Mouse (Mus musculus): ENCODE measurements at regions not wholly inside any gene's neighbourhood (a gene's known extent, or its start where the extent isn't known, plus 50 kb on each side); places are given as distances from the start of the nearest gene placed in this dataset.

DNA sequence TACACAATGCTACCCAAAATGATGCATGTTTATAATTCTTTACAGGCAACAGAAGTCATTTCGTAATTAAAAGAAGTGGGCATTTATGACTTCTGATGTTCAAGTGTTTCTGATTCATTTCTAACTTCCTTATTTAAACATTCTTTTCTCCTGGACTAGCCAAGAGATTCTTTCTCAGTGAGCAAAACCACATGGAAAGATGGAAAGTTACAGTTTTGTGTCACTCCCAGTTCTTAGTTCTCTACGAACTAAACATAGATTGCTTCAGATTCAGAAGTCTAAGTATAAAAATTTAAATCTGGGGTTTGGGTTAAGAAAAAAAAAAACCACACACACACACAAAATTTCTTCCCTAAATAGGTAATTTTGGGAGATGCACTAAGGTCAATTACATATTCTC, 288.0 kb upstream of the Paip1 start:
- no peak for DNase-seq (ENCODE audit: low spot score)

DNA sequence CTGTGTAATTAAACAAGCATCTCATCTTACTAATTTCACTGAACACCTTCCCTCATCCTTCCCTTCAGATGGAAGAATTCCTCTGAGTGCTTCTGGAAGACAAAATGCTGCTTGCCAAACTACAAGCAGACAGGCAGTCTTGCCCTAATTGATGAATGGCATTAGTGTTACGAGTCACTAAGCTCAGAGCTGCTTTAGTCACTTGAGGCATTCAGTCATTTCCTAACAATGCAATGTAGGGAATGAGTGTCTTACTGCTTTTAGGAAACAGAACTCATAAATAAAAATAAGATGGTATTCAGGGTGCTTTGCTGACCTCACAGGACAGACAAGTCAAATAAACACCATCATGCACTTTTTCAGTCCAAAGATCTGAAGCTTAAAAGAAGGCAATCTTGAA, 285.1 kb upstream of the Paip1 start:
- DNase-seq (ENCODE audit: low spot score): no peak

DNA sequence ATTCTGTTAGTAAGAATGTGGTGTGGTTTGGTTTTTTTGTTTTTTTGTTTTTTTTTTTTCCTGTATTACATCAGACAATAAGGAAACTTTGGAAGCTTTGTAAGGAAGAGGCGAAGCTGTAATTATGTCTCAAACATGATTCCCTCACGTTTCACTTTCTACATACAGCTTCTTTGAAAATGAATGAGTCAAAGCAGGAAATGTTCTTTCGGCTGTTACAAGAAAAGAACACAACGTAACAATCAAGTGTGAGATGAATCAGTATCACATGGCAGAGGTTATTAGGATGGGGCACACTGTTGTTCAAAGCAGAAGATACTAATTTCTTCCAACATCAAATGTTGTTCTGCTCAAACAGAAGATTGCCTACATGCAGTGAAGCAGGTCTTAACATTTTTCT, 282.7 kb upstream of the Paip1 start:
- DNase-seq (ENCODE audit: low spot score): no peak

DNA sequence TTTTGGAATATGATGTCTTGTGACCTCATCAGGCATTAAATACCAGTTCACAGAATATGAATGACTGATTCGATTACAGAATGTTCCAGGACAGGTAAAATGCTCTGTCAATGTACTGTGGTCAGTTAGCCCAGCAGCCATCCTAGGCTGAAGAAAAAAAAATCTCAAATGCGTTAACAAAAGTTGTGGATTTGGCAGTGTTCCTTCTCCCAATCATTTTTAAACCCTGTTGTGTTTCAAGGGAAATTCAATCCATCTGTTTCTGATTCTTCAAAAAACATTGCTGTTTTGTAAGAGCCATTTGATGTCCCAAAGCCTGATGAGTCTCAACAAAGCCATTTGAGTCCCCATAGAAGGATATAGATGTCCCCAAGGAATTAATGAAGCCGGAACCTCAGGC, 280.7 kb upstream of the Paip1 start:
- no peak for DNase-seq (ENCODE audit: low spot score)

DNA sequence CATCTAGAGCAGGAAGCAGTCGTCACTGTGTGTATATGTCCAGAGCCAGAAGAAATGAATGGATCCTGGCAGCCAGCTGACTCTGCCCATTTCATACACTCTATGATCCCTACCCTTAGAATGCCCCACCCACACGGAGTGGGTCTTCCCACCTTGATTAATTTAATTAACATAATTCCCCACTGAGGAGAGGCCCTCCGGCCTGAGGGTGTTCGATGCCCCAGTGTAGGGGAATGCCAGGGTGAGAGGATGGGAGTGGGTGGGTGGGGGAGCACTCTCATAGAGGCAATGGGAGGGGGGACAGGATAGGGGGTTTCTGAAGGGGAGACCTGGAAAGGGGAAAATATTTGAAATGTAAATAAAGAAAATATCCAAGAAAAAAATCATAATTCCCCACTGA, 279.3 kb upstream of the Paip1 start:
- DNase-seq (ENCODE audit: low spot score): no peak

DNA sequence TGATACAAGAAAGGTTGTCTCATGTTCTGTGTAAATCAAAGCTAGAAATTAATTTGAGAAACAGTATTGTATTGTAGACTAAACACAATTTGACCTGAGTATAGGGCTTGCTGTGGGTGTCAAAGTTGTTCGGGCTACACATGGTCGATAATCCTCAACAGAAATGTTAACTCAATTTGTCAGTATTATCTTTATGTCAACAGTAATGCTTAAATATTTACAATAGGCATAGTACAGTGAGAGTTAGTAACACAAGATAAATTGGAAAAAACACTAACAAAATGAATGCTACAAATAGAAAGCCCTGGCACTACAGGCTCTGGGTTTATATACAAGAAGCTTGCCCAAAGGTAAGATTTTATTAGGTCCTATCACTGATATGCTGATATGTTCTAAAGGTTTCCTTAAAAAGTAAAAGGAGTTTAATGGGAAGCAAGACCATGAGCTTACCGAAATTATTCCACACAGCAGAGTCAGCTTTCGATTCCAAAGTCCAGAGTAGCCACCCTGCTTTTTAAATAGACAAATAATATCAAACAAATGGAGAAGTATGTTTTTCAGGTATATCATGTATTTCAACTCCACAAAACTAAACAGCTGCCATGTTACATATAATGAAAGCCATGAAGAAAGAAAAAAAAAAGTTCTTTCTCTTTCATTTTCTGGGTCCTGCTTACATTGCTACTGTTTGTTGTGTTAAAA, 277.4 kb upstream of the Paip1 start:
- no peak for DNase-seq (ENCODE audit: low spot score)

DNA sequence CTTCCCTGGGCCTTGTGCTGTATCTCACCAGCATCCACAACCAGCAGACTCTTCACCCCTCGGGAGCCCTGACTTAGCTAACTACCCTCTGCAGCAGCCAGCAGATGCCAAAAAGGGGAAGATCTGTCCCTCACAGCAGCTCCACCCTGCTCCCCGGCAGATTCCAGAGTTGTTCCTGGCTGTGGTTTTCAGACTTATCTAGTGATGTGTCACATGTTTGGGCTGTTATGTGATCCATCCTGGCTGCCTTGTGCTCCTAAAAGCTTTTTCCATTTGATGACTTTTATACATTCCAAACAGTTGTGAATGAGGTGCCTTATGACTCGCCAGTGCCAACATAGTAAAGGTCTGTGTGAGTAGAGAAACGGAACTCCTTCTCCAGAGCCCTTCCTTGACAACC, 250.6 kb upstream of the Paip1 start:
- DNase-seq (ENCODE audit: low spot score): no peak

DNA sequence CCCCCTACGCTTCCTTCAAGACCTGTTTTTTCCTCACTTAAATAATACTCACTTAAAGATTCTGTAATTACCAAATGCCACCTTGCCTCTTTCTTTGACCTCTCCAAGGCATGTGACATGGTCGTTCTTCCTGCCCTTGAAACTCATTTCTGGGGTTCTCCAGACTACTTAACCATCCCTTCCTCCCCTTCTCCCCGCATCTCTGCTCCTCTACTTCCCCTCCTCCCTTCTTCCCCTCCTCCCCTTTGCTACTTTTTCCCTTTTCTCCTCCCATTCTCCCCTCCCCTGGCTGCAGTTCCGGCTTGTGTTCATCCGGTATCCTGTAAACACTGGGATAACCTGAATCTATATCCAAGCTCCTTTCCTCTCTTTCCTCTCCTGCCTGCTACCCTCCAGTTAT, 250.2 kb upstream of the Paip1 start:
- DNase-seq (ENCODE audit: low spot score): no peak

DNA sequence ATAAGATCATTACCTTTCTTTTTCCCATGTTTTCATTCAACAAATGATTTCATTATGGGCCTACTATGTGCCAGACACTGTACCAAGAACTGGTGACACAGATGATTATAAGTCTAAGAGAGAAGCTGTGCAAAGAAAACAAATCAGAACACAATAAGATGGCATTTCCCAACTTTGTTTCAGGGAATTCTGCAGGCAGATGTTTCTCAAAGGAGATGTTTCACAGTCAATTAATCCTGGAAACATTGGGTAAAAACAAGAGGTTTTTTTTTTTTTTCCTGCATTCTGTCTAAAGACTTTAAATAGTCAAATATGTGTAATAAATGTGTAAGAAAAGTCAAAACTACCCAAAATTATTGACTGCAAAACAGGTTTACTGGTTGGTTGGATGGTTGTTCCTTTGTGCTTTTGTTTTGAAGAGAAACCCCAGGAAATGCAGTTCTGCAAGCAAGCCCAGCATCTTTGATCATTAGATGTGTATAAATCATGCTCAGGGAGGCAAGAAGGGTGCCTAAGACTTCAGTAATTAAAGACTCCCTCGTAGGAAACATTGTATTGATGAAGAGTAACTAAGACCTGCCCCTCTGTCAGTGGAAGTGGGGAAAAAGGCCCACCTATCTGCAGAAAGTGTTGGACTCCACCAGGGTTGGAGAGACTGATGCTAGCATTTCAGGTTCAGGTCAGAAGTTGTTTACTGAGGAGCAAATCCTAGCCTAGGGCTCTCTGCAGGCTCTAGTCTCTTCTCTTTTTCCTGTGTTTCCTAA, 249.1 kb upstream of the Paip1 start:
- DNase-seq (ENCODE audit: low spot score): no peak

DNA sequence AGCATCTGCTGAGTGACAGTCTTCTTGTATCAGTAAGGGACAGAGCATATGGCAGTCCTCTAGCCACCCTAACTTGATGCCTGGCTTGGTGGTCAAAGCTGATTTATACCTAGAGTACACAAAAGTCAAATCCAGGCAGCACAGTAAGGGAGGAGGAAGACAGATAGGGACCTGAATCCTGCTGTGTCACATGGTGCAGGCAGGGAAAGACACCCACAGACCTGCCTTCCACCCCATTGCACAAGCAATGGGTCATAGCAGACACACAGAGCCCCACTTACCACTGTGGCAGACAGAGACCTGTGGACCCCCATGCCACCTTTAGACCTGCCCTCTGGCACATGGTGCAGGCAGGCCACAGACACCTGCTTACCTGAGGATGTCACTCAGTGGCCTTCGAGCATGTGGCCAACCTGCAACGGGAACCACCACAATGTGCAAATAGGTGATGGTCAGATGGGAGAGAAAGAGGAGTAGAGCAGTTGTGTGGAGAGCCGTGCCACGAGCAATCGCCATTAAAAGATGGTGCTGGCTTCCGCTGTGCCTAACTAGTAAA, 244.0 kb upstream of the Paip1 start:
- no peak for DNase-seq (ENCODE audit: low spot score)

DNA sequence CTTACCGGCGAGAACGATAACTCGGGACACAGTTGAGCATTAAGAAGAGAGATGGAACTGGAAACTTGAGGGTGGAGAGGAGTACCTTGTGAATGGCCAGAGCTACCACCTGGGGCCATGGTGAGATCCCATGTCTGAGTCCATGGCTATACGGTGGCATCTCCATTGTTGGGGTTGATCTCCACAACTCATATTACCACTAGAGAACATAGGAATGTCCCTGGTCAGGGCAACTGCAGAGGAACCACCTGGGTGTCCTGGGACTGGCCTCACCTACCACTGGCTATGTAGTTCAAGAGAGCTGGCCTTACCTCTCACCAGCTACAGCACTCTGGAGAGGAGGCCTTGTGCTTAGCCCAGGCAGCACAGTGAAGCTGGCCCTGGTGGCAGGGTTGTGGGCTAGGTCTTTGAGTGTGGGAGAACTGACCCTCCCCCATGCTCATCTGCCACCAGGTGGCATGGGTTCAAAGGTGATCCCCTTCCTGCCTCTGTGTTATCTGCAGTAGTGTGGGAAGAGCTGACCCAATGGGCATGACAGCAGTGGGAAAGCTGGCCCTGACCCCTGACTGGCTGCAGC, 242.7 kb upstream of the Paip1 start:
- no peak for DNase-seq (ENCODE audit: low spot score)

DNA sequence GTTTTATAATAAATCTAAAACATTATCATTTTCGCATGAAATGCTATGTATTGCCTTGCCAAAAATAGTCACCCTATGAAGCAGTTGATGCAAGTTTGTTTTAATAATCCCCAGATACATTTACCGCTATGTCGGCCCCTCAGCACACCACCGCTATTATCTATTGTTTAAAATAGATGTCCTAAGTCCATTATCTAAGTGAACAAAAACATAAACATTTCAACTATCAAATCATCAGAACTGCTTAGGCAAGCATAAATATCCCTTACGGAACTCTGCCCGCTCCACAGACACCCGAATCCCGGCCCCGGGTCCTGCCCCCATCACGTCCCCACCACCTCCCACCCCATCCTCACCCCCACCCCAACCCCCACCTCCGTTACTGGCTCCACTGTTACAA, 196.8 kb upstream of the Paip1 start:
- DNase-seq (ENCODE audit: low spot score): no peak

DNA sequence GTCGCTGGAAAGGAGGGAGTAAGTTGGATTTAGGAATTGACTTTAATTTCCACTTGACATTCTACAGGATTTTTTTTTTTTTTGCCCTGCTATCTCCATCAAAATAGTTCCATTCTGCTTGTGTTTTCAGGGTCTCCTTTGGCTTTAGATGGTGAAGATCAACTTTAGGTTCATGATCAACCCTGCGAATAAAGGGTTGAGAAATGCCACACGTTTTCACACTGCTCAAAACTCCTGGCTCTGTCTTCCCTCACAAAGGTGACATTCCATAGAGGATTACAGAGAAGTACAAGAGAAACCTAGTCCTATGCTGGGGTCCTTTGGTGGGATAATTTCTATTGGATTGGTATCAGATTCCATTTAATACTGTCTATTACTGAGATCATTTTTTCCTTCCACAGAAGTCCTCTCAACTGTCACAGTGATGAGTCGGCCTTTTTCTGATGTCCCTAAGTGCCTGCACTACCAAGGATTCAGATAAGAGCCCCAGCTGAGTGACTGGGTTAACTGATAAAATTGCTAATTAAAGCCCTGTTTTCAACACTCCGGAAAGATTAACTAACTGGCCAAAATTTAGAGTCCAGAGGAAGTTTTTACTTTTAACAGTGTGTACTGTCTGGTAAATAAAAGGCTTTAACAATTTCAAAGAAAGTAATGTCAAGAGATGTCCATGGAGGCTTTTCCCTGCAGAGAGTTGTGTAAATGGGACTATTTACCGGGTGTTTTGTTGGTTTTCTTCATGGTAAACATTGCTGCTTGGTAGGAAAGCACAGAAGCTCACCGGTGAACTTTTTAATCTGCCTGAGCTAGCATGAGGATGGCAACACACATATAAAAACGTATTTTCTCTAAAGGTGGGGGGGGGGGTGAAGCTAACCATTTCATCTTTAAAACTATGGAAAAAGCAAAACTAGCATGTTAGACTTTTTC, 196.0 kb upstream of the Paip1 start:
- DNase-seq (ENCODE audit: low spot score): no peak

DNA sequence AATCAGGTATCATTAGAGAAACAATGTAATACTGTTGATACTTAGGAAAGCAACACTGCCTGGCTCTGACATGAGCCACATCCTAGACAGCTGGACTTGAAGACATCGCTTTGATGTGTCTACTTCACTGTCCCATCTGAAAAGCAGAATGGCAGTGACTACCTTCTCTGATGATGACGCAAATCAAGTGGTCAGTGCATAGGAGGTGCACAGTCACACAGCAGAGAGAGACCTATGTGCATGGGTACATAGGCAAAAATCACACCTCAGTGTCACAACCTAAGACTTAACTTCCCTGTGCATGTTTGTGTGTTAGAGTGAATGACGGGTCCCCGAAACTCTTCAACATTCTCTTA, 195.4 kb upstream of the Paip1 start:
- no peak for DNase-seq (ENCODE audit: low spot score)

DNA sequence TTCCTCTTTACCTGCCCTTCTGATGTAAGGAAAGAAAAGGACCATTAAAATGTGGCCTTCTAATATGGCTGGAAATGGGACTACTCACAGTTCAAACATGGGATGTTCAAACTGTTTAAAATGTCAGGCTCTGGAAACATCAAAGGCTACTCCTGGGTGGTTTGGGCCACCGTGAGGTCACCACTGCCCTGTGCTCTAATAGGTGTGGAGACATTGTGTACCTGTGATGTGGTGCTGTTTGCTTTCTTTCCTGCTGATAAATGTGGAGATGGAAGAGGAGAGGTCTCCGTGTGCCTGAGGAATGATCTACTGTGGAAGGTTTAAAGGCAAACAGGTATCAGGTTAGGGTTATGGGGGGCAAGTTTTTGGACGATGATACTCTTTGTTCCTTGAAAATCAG, 194.5 kb upstream of the Paip1 start:
- DNase-seq (ENCODE audit: low spot score): no peak

DNA sequence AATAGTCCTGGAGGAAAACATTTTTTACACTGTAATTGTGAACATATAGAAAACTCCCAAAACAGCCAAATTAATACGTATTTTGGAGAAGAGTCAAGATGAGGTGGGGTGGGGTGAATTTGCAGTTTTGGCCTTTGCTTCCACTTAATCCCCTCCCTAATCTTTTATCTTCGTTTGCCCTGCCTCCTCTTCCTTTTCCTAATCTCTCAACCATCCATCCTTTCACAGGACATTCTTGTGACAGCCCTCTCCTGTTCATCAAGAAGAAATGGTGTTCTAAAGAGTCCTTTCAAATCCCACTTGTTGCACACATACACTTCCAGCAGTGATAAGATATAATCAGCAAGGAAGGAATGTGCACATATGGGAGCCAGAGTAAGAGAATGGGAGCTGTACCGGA, 186.0 kb upstream of the Paip1 start:
- no peak for DNase-seq (ENCODE audit: low spot score)

DNA sequence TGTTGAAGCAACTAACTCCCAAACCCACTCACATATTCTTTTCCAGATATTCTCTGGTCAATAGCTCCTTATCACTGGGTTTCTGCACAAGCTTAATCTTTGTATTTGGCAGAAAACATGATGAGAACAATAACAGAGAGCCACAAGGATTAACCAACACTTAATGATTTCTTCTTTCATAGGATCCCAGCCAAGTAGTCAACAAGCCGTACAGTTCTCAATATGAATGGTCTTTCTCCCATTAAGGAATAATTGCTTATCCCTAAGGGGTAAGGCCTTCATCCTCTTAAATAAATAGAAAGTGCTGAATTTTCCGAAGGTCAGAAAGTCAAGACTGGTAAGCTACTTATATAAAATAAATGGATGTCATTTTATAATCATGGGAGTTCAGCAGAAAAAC, 181.3 kb upstream of the Paip1 start:
- no peak for DNase-seq (ENCODE audit: low spot score)

DNA sequence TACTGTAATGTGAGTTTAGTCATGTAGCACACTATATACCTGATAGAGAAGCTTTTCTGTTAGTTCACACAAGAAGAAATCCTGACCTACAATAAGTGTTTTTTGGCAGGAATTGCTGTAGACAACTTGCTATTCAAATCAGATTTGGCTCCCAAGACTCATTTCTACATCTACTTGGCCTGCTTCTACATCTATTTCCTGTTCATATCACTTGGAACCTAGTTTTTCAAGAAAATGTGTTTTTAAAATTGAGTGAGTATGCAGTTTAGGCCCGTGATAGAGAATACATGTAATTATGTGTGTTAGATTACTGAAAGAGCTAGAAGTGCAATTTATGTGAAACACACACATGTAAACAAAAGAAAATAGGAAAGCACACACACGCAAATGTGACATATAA, 176.4 kb upstream of the Paip1 start:
- DNase-seq (ENCODE audit: low spot score): no peak

DNA sequence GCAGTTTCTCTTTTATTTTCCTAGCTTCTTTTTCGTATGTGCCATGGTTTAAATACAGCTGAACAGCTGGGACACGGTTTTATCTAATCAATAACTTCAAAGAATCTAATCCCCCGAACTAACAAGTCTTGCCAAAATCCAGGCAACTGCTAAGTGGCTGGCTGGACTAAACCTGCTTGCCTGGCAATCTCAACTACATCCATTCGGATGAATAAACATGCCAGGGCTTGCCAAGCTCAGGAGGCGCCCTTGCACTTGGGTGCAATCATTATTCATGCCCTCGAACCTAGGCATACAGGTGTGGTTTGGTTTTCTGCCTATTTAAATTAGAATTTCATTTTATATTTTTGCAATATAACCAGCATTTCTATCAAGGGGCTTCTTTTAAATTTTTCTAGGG, 172.1 kb upstream of the Paip1 start:
- DNase-seq (ENCODE audit: low spot score): no peak

DNA sequence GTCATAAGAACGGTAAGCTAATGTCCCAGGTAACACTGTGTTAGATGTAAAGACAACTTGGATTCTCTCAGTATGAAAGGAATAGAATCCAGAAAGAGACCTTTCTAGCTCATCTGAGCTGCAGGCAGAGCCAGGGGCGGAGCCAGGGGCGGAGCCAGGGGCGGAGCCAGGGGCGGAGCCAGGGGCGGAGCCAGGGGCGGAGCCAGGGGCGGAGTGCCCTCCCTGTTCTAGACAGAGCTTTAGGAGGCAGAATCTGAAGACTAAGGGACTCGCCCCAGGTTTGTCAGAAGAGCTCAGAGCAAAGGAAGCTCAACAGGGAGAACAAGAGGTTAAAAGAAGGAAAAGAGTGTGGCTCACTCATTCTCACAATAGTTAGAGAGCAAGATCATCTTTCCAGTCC, 169.9 kb upstream of the Paip1 start:
- DNase-seq (ENCODE audit: low spot score): no peak

DNA sequence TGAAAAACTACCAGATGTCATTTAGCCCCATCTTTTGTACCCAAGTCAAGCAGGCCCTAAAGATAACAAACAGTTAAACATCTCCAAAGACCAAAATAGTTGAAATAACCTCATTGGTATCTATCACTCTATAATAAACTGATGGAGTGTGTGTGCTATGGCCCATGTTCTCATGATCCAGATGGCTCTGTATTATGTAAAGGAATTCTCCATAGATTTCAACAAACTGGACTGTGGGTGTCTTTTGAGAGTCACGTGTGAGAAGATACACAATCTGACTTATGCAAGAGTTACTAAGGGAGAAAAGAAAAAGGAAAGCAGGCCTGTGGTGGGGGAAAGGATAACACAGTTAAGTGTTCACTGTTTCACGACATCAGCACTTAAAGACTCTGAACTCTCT, 164.8 kb upstream of the Paip1 start:
- no peak for DNase-seq (ENCODE audit: low spot score)

DNA sequence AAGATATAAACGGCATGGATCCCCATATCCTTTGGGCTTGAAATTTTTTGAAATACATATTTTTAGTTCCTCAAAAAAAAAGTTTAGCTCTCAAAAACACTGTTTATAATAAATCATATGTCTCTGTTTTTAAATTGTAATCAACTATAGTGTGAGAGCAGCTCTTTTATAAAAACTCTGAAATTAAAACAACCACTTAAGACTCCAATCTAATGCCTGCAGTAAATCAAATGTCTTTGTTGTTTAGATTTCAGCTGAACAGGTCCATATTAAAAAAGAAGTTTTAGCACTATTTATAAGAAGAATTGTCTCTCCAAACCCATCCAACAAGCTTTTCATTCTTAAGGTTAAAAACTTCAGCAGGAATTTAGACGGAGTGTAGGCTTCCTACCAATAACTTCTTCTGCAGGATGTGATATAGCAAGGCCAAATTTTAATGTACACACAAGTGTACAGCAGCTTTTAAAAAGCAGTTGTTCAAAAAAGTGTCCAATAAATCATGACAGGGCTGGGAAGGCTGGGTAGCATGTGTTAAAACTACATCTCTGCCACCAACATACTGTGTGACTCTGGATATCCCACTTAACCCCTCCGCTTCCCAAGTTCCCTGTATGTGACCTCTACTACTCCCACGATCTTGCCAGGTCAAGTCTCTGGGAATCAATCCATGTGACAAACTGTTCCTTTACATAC, 160.6 kb upstream of the Paip1 start:
- DNase-seq (ENCODE audit: low spot score): no peak

All from ovary, adult 18-20 months (tissue).